Mouse (Mus musculus): ENCODE measurements around the gene Ldb1.
A peak's percentile ranks its signal among the peaks of the same experiment; 100 is the strongest.
"Not testable (repeated sequence)": the region's sequence is repeated elsewhere in the genome, so short reads cannot be mapped to it uniquely, and the experiment has no call there.

Ldb1 gene

GRCm38 (mm10) chr19:46028747-46029320, 16.2 kb downstream of the Ldb1 start:
- DNase-seq (ENCODE audit: low spot score): no peak

GRCm38 (mm10) chr19:46026567-46026966, 18.4 kb downstream of the Ldb1 start:
- DNase-seq (ENCODE audit: low spot score): no peak

GRCm38 (mm10) chr19:46024959-46025358, 20.1 kb downstream of the Ldb1 start:
- DNase-seq (ENCODE audit: low spot score): no peak

GRCm38 (mm10) chr19:46016023-46016422, 29.0 kb downstream of the Ldb1 start:
- DNase-seq (ENCODE audit: low spot score): no peak

- peak; percentile 88 for DNase-seq (ENCODE audit: low spot score)
These were observed 30.3 kb downstream of the Ldb1 start for GRCm38 (mm10) chr19:46014572-46015178.

GRCm38 (mm10) chr19:46005680-46006079, 39.3 kb downstream of the Ldb1 start:
- no peak for DNase-seq (ENCODE audit: low spot score)

- no peak for DNase-seq (ENCODE audit: low spot score)
These were observed 40.1 kb downstream of the Ldb1 start for GRCm38 (mm10) chr19:46004814-46005466.

- peak; percentile 78 for DNase-seq (ENCODE audit: low spot score)
These were observed 41.4 kb downstream of the Ldb1 start, which contains the start of gene Hps6 for GRCm38 (mm10) chr19:46003371-46004226. Hps6 (plus strand) TSS chr19:46003508.

GRCm38 (mm10) chr19:46002279-46002678, 42.7 kb downstream of the Ldb1 start:
- no peak for DNase-seq (ENCODE audit: low spot score)

GRCm38 (mm10) chr19:45999378-45999777, 45.6 kb downstream of the Ldb1 start:
- no peak for DNase-seq (ENCODE audit: low spot score)

- DNase-seq (ENCODE audit: low spot score): no peak
These were observed 46.3 kb downstream of the Ldb1 start for GRCm38 (mm10) chr19:45998694-45999217.

- DNase-seq (ENCODE audit: low spot score): peak; percentile 81
These were observed 47.0 kb downstream of the Ldb1 start, which contains the start of gene Armh3 for GRCm38 (mm10) chr19:45997785-45998693. Armh3 (minus strand) TSS chr19:45998488.

- DNase-seq (ENCODE audit: low spot score): no peak
These were observed 47.6 kb downstream of the Ldb1 start for GRCm38 (mm10) chr19:45997365-45997764.

GRCm38 (mm10) chr19:45993981-45994737, 50.9 kb downstream of the Ldb1 start:
- no peak for DNase-seq (ENCODE audit: low spot score)

- DNase-seq (ENCODE audit: low spot score): not testable (repeated sequence)
These were observed 51.6 kb downstream of the Ldb1 start for GRCm38 (mm10) chr19:45993441-45993840.

- DNase-seq (ENCODE audit: low spot score): no peak
These were observed 53.8 kb downstream of the Ldb1 start for GRCm38 (mm10) chr19:45991171-45991570.

- DNase-seq (ENCODE audit: low spot score): no peak
These were observed 56.8 kb downstream of the Ldb1 start for GRCm38 (mm10) chr19:45988238-45988637.

GRCm38 (mm10) chr19:45984379-45984778, 60.6 kb downstream of the Ldb1 start:
- DNase-seq (ENCODE audit: low spot score): no peak

All from ovary, postnatal 14 days (tissue).